Mouse (Mus musculus) A20 (cell line): ENCODE measurements around the gene Ripply1.
"Not testable (repeated sequence)": the region's sequence is repeated elsewhere in the genome, so short reads cannot be mapped to it uniquely, and the experiment has no call there.

Experiments used
- DNase-seq: peaks from one replicate; pipeline ENCODE4 v3.0.0-alpha.2; 2011; ENCODE audit warnings: low read depth, low spot score

Ripply1 gene

GRCm38 (mm10) chrX:139780988-139781387 is 1.2 kb downstream of the Ripply1 start:
- no peak for DNase-seq

- DNase-seq = no peak
Measured at GRCm38 (mm10) chrX:139779401-139779800, 2.8 kb downstream of the Ripply1 start.

GRCm38 (mm10) chrX:139778886-139779285 is 3.3 kb downstream of the Ripply1 start:
- DNase-seq = no peak

DNA sequence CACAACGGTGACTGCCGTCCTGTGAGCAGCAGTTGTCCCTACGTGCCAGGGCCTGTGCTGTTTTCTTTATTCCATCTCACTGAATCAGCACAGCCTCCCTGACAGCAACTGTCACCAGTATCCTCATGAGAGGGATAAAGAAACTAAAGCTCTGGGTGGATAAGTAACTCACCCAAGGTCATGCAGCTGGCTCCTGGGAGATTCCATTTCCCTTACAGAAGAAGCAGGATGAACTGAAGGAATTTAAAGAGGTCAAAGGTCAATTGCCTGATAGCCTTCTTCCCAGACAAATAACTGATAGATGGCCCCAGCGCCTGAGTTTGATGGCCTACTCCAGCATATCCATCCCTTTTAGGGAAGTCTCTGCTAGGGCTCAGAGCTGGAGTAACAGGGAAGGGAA is 4.8 kb downstream of the Ripply1 start:
- DNase-seq = no peak

DNA sequence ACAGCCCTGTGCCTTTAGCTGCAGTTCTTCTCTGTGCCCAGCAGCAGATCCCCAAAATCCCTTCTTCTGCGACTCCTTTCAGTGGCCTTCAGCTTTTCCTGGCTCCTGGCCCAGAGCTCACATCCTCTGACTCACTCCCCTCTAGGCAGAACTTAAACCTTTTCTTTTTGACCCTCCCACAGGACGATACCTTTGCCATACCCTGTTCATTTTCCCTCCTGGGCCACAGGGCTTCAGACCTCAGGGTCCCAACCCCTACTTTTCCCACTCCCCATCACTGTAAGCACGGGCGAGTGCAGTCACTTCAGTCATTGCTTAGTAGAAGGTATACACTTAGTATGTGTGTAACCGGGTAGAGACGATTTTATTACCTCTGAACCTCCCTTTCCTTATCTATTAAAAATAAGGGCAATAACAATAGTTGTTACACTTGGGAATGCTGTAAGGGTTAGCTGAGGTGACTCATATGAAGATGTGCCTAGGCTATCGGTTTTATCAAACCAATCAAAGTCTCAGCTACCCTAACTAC is 7.0 kb downstream of the Ripply1 start:
- no peak for DNase-seq

GRCm38 (mm10) chrX:139774309-139775083 is 7.7 kb downstream of the Ripply1 start:
- DNase-seq = peak; percentile 48

DNA sequence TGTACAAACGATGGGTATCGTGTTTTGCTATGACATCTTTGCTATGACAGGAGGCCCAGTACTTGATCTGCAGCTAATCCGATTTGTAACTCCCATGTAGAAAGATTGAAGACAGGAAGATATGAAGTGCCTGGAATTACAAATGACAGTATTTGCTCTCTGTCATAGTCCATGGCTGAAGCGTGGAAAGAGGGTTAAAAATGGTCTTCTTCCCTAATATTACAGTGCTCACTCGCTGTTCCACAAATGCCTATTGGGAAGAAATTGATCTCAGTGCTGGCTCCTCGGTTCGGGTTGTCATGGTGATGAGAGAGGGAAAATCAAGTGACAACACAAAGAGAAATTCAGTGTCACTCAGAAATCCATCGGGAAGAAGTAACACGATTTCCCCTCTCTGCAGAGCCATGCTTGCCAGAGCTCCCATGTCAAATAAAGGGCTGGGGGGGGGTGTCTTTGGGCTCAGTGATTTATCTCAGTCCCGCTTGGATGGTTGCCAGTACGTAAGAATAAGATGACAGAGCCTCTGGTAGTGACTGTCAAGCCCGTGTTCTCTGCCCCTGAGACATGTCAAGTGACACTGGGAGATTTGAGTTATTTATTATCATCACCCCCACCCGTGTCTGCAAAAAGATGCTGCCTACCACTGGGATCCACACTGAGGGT is 12.0 kb downstream of the Ripply1 start:
- DNase-seq = no peak

- peak; percentile 43 for DNase-seq
Measured at GRCm38 (mm10) chrX:139762546-139762945, 19.6 kb downstream of the Ripply1 start.

GRCm38 (mm10) chrX:139758634-139759033 is 23.5 kb downstream of the Ripply1 start:
- DNase-seq = not testable (repeated sequence)

DNA sequence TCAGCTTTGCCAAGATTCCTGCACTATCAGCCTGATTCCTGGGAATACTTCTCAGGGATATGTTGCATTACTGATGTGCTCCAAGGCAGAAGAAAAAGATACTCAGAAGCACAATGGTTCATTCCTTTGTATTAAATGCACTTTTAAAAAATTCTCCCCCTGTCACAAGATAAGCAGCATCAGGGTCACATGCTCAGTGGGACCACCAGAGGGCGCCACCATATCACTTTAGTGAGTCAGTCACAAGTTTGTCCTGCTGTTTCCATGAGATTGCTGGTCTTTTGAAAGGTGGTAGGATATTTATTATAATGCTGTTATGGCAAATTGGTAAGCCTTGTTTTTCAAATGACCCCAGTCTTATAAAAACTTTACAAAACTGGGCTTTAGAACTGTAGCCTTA is 30.3 kb downstream of the Ripply1 start:
- peak; percentile 29 for DNase-seq

- no peak for DNase-seq
Measured at GRCm38 (mm10) chrX:139737066-139737465, 45.1 kb downstream of the Ripply1 start.

DNA sequence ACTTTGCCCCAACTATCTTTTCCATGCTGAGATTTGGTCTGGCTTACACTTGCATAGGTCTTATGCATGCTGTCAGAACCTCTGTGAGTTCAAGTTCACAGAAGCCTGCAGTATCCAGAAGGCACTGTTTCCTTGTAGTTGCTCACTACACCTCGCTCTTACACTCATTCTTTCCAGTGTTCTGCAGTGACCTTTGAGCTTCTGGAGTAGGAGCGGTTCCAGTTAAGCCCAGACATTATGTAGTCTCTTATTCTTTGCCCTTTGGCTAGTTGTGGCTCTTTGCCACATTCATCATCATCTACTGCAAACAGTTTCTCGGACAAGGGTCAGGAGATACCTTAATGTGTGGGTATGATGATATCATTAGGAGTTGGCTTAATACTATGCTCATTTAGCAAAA is 51.6 kb downstream of the Ripply1 start:
- DNase-seq = no peak
